Comparison of ENCODE assay signal across 11 mouse cellular contexts in the genomic region with DNA sequence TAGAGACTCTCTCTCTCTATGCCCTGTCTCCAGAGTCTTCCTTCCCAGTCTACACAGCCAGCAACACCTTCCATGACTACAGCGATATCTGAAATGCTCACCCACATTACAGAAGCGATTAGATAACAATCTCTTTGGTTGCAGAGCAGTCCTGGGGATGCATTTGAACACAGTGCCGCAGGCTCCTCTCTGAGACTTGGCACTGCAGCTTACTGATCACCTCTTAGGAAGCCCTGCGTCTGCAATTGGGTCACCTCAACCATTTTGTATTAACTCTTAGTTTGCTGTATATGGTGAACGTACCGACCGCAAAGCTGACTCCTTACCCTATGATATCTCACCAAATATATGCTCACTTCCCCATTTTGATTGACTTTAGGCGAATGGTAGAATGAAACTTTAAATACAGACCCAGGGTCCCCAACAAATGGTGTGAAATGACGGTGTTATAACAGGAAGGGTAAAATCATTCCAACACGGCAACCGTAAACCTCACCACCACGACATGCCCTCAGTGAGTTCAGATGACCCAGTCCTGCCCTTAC. TPM values are rescaled to one million over a fixed set of nuclear protein-coding genes. Genes with fewer than 3 reads are reported as not detected.
A peak's percentile ranks its signal among the peaks of the same experiment; 100 is the strongest.
DNase-seq lines count a peak whose midpoint lies in the region; ATAC-seq and TF ChIP-seq lines count a peak whose summit lies in the region.
"Had no signal": no experiment of that assay in that cellular context is flagged by ENCODE, and none has a peak within 500 bp of the region (broad histone marks: within the 10 kb centered on the region; RNA-seq: fewer than 3 reads in every experiment).

No protein-coding gene starts in this region.

- H3K36me3 ChIP-seq in embryonic facial prominence, embryonic 12.5 days, result no peaks in the 10 kb centered on the region
- H3K36me3 ChIP-seq in embryonic facial prominence, embryonic 10.5 days (replicated peaks), result no peaks in the 10 kb centered on the region
- H3K36me3 ChIP-seq in myocyte (ENCODE audit: control insufficient read depth, insufficient read depth), result no peaks in the 10 kb centered on the region
- H3K36me3 ChIP-seq: liver, embryonic 15.5 days had no signal

- no peak overlapping the region for H3ac ChIP-seq in myocyte (ENCODE audit: control insufficient read depth, insufficient read length)

- no peaks in the 10 kb centered on the region for H3K4me1 ChIP-seq in embryonic facial prominence, embryonic 12.5 days
- H3K4me1 ChIP-seq in embryonic facial prominence, embryonic 10.5 days, result peaks cover 7% of the 10 kb centered on the region; the same call in 1 of the 2 replicates
- no peaks in the 10 kb centered on the region for H3K4me1 ChIP-seq in cortical plate, adult 2 months (ENCODE audit: control insufficient read depth, insufficient read depth, low read length)

- H3K4me2 ChIP-seq in embryonic facial prominence, embryonic 12.5 days (replicated peaks), result peak overlapping the region; percentile 36
- peak overlapping the region; percentile 65 for H3K4me2 ChIP-seq in myocyte (ENCODE audit: low read depth)
- H3K4me2 ChIP-seq: liver, embryonic 15.5 days had no signal

- 0 out of 2 replicates have a peak overlapping the region, but pooled peaks have one; percentile 8 for H3K9ac ChIP-seq in embryonic facial prominence, embryonic 12.5 days
- H3K9ac ChIP-seq: liver, embryonic 15.5 days had no signal

- H3K4me3 ChIP-seq in embryonic facial prominence, embryonic 12.5 days, result peak overlapping the region; percentile 17; the same call in 1 of the 2 replicates
- no peak overlapping the region for H3K4me3 ChIP-seq in embryonic facial prominence, embryonic 10.5 days
- peak overlapping the region; percentile 61 for H3K4me3 ChIP-seq in layer of hippocampus, adult 2 months
- H3K4me3 ChIP-seq in cortical plate, adult 2 months (ENCODE audit: insufficient read depth, low read length), result peak overlapping the region; percentile 34
- H3K4me3 ChIP-seq in myocyte, result peak overlapping the region; percentile 17
- H3K4me3 ChIP-seq: liver, embryonic 15.5 days had no signal

- H3K27me3 ChIP-seq in embryonic facial prominence, embryonic 12.5 days, result no peaks in the 10 kb centered on the region
- H3K27me3 ChIP-seq in embryonic facial prominence, embryonic 10.5 days (replicated peaks; ENCODE audit: low read depth, poor library complexity, severe bottlenecking), result peaks cover 8% of the 10 kb centered on the region; the same call in 1 of the 2 replicates
- no peaks in the 10 kb centered on the region for H3K27me3 ChIP-seq in myocyte (ENCODE audit: control insufficient read depth, insufficient read depth, insufficient read length)

- no peaks in the 10 kb centered on the region for H3K79me2 ChIP-seq in myocyte (ENCODE audit: control insufficient read depth, insufficient read depth)

- 82% methylated on average over 12 of the region's 12 CpGs for WGBS in embryonic facial prominence, embryonic 12.5 days
- WGBS in embryonic facial prominence, embryonic 10.5 days, result 90% methylated on average over 12 of the region's 12 CpGs

- no peaks in the 10 kb centered on the region for H3K9me3 ChIP-seq in embryonic facial prominence, embryonic 12.5 days
- H3K9me3 ChIP-seq in embryonic facial prominence, embryonic 10.5 days, result no peaks in the 10 kb centered on the region
- H3K9me3 ChIP-seq: liver, embryonic 15.5 days had no signal

- TF ChIP-seq POLR2A in cortical plate, adult 2 months (IDR thresholded peaks at IDR 0.05; ENCODE audit: extremely low read depth, insufficient read depth, low read length), result no peak
- no peak for TF ChIP-seq POLR2A in myocyte (IDR thresholded peaks at IDR 0.05; ENCODE audit: insufficient read length, low read depth)

- TF ChIP-seq CTCF in layer of hippocampus, adult 2 months (conservative IDR thresholded peaks at IDR 0.05), result no peak
- TF ChIP-seq CTCF in cortical plate, adult 2 months (IDR thresholded peaks at IDR 0.05; ENCODE audit: extremely low read depth, insufficient read depth, low read length), result no peak

- DNase-seq in embryonic facial prominence, embryonic 10.5 days (ENCODE audit: low spot score), result no peak
- DNase-seq in layer of hippocampus, adult 2 months (ENCODE audit: low spot score in 2 of 2), result no peak
- DNase-seq in layer of hippocampus, adult 9-11 months, result no peak
- no peak for DNase-seq in embryo, embryonic 10 days (ENCODE audit: low spot score)
- DNase-seq in left cerebral cortex, adult 9 months (ENCODE audit: low spot score in 2 of 2), result no peak
- DNase-seq: cerebellum, postnatal 14 days; kidney, postnatal 25 days had no signal

- H3K27ac ChIP-seq in embryonic facial prominence, embryonic 12.5 days, result 0 out of 2 replicates have a peak overlapping the region, but pooled peaks have one; percentile 67
- no peak overlapping the region for H3K27ac ChIP-seq in embryonic facial prominence, embryonic 10.5 days (replicated peaks)
- peak overlapping the region; percentile 82 for H3K27ac ChIP-seq in layer of hippocampus, adult 2 months
- no peak overlapping the region for H3K27ac ChIP-seq in cortical plate, adult 2 months (ENCODE audit: insufficient read depth, low read length)
- H3K27ac ChIP-seq: liver, embryonic 15.5 days had no signal

- no peak for ATAC-seq in embryonic facial prominence, embryonic 12.5 days (ENCODE audit: insufficient number of reproducible peaks, insufficient read depth, low FRiP score, low TSS enrichment)

TF ChIP-seq in myocyte, 11 proteins besides CTCF, POLR2A, EP300 and RAD21:
- TF ChIP-seq USF1 (IDR thresholded peaks at IDR 0.05; ENCODE audit: low read depth) (no peak), TCF3 (IDR thresholded peaks at IDR 0.05; ENCODE audit: insufficient read length, low read depth) (no peak), CEBPB (IDR thresholded peaks at IDR 0.05; ENCODE audit: insufficient read depth, poor library complexity, severe bottlenecking) (no peak), E2F4 (IDR thresholded peaks at IDR 0.05; ENCODE audit: insufficient read depth) (no peak), MYOD1 (IDR thresholded peaks at IDR 0.05; ENCODE audit: control insufficient read depth in 1 of 3, insufficient read length in 2 of 3, low read depth in 2 of 3) (no peak), TCF12 (IDR thresholded peaks at IDR 0.05; ENCODE audit: insufficient read depth, poor library complexity, severe bottlenecking) (no peak), MYOG (IDR thresholded peaks at IDR 0.05; ENCODE audit: control insufficient read depth in 1 of 3, insufficient read depth in 1 of 3, insufficient read length in 2 of 3, low read depth in 2 of 3) (no peak), MAX (IDR thresholded peaks at IDR 0.05; ENCODE audit: low read depth) (no peak), SRF (IDR thresholded peaks at IDR 0.05; ENCODE audit: control insufficient read depth, insufficient read length, low read depth) (no peak), POLR2AphosphoS2 (IDR thresholded peaks at IDR 0.05; ENCODE audit: insufficient read length, low read depth) (no peak), REST (IDR thresholded peaks at IDR 0.05; ENCODE audit: insufficient read depth, insufficient read length) (no peak)

RNA-seq across cellular contexts. Expression of gene Pnrc1, which starts 0.8 kb away (rescaled TPM):
- 127 and 137 TPM in 2 replicates for polyA plus RNA-seq in embryonic facial prominence, embryonic 12.5 days (2016; fragmentation: Nextera tagmentation; extraction: Ambion mirVana)
- polyA plus RNA-seq in embryonic facial prominence, embryonic 10.5 days (2016; fragmentation: Nextera tagmentation; extraction: Ambion mirVana), result 78.2 and 88.4 TPM in 2 replicates
- 100 to 1,000 TPM; 144 to 145 TPM for total RNA-seq in layer of hippocampus, adult 2 months (2021)
- 40.7 and 44.5 TPM in 2 replicates for polyA plus RNA-seq in cortical plate, adult 2 months (2012; rRNA removed)
- 37.1 TPM for polyA plus RNA-seq in myocyte (2012; fragmentation: generic; extraction: Trizol)

RNA-seq across cellular contexts. Expression of gene Rngtt, which starts 20.9 kb away (rescaled TPM):
- 32.0 and 33.4 TPM in 2 replicates for polyA plus RNA-seq in embryonic facial prominence, embryonic 12.5 days (2016; fragmentation: Nextera tagmentation; extraction: Ambion mirVana)
- polyA plus RNA-seq in embryonic facial prominence, embryonic 10.5 days (2016; fragmentation: Nextera tagmentation; extraction: Ambion mirVana), result 32.6 and 34.3 TPM in 2 replicates
- total RNA-seq in layer of hippocampus, adult 2 months (2021), result 10 to 100 TPM; 29.4 to 30.0 TPM
- 10.3 and 10.6 TPM in 2 replicates for polyA plus RNA-seq in cortical plate, adult 2 months (2012; rRNA removed)
- polyA plus RNA-seq in myocyte (2012; fragmentation: generic; extraction: Trizol), result 4.9 TPM

Comparison
In these comparisons a context has a peak if more than half of its experiments do, and no peak if none do; other contexts are left out.
1. H3K27ac ChIP-seq: peak in embryonic facial prominence, embryonic 12.5 days (single experiment) and layer of hippocampus, adult 2 months (single experiment); none in embryonic facial prominence, embryonic 10.5 days (single experiment) and cortical plate, adult 2 months (single experiment).